Mouse (Mus musculus): Measurements from ENCODE around the gene Gm43064.

Gene Gm43064

GRCm38 (mm10) chr3:103853804-103854203, 44.4 kb downstream of the Gm43064 start:
- no peak for DNase-seq (ENCODE audit: low read depth, low spot score)

DNA sequence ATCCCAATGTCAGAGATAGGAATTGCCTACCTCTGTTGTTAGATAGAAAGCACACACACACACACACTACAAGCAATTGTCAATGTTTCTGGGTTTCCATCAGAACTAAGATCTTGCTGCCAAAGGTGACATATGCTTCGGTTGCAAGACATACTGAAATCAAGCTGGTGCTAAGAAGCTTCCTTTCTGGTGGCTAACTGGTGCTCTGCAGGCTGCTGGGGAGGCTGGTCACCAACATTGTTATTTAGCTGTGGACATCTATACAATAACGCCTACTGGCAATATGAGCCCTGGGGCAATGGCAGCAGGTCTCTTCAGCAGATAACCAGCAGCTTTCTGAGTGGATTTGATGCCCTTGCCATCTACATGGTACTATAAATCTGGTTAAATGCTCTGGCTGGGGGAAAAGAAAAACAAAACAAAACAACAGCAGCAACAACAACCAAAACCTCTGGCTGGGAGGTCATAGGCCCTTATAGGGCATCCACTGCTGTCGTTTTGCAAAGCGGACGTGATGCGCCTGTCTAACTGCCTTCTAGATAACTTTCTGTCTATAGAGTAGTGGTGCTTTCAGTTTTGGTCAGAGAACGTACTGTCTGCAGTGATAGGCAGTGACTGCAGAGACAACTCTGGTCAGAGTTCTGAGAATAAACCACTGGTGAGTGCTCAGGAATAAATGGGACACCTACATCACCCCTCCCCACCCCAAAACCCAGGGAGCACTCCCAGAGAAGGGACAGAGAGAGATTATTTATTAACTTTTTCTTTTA, 47.8 kb downstream of the Gm43064 start:
- peak; percentile 84 for DNase-seq (ENCODE audit: low read depth, low spot score)

DNA sequence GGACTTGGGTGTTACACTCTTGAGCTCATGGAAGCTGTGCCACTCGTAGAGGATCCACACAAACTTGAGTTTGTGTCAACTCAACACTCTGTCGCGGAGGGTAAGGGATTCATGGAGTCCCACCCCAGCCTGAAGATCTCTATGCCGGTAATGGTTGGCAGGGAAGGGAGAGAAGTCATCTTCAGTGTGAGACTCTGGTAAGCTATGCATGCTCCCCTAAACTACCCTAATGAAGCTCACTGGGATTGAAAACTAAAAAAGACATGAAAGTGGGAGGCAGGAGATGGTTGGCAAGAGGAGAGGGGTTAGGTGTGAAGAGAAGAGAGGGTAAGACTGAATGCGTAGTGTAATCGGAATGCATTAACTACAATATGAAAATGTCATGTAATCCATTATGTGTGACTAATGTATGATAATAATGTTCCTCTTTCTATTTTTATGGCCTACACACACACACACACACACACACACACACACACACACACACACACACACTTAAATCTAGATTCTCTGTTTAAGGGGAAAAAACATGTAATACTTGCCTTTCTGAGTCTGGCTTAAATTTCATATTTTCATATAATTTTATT, 48.7 kb downstream of the Gm43064 start:
- DNase-seq (ENCODE audit: low read depth, low spot score): peak; percentile 36

DNA sequence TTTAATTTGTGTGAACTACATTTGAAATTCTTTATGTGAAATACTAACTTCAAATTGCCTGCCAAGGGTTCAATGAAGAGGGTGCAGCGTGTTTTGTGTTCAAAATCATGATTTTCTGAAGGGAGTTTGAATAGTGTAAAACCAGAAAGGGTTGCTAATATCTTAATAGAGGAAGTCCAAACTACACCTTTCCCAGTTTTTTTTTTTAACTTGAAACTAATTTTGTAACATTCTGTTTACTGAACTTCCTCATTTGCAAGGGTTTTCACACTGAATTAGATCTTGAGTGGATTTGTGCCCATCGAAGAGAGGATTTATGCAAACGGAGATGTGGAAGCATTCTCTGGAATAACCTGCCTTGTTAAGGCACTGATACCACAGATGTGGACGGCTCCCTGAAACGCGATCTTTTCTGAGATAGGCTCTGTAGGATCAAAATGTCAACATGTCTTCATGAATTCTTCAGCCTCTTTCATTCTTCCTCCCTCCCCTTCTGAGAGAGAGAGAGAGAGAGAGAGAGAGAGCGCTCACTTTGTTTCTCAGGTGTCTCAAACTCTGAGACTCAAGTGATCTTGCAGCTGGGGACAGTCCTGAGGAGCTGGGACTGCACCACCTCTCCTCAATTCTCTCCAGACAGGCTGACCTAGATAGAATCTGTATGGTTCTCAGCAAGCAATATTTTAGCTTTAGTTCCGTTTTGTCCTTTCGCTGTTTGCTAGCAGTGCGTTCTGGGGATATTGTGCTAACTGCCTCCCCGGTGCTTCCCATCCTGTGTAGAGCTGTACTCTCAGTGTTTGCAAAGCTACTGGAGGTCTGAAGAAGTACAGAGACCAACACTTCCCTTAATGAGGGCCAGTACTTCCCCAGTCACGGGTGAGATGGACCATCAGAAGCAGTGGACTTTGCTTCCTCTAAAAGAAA, 49.8 kb downstream of the Gm43064 start, which contains the start of gene Ptpn22:
Gene Ptpn22, plus strand, starts transcription at position 915 of the 921 bp plus-strand sequence.
- peak; percentile 70 for DNase-seq (ENCODE audit: low read depth, low spot score)

GRCm38 (mm10) chr3:103859851-103860391, 50.5 kb downstream of the Gm43064 start:
- DNase-seq (ENCODE audit: low read depth, low spot score): peak; percentile 90

- DNase-seq (ENCODE audit: low read depth, low spot score): peak; percentile 53
Observed at GRCm38 (mm10) chr3:103862721-103863220, 53.4 kb downstream of the Gm43064 start.

DNA sequence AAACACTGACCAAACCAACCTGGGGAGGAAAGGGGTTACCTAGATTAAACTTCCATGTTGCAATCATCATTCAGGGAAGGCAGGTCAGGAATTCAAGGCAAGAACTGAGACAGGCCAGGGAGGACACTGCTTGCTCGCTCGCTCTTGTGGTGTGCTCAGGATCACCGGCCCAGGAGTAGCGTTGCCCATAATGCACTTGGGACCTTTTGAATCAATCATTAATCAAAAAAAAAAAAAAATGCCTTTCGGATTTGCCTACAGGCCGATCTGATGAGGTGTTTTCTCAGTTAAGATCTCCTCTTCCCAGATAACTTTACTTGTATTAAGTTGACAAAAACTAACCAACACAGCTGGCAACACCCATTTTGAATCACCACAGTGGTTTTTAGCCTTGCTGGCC, 54.8 kb downstream of the Gm43064 start:
- DNase-seq (ENCODE audit: low read depth, low spot score): no peak

GRCm38 (mm10) chr3:103867424-103867971, 58.1 kb downstream of the Gm43064 start:
- DNase-seq (ENCODE audit: low read depth, low spot score): peak; percentile 63

GRCm38 (mm10) chr3:103868008-103868407, 58.6 kb downstream of the Gm43064 start:
- peak; percentile 78 for DNase-seq (ENCODE audit: low read depth, low spot score)

DNA sequence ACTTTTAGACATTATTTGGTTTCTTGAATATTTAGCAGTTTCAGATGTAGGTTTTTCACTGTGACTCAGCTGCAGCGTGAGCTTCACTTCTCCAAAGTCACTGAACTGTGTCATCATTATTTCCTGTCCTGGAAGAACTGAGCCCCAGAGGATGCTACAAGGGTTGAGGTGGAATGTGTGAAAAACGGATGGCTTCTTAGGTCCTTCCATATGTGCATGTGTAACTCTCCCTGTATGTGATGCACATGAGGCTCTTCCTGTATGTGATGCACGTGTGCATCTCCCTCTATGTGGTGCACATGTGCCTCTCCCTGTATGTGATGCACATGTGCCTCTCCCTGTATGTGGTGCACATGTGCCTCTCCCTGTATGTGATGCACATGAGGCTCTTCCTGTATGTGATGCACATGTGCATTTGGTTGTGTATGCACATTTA, 63.3 kb downstream of the Gm43064 start:
- DNase-seq (ENCODE audit: low read depth, low spot score): peak; percentile 36

GRCm38 (mm10) chr3:103874329-103874728, 65.0 kb downstream of the Gm43064 start:
- DNase-seq (ENCODE audit: low read depth, low spot score): no peak

- peak; percentile 53 for DNase-seq (ENCODE audit: low read depth, low spot score)
Observed at GRCm38 (mm10) chr3:103885946-103886345, 76.6 kb downstream of the Gm43064 start.

GRCm38 (mm10) chr3:103887581-103887980, 78.2 kb downstream of the Gm43064 start:
- DNase-seq (ENCODE audit: low read depth, low spot score): peak; percentile 87
